Mouse (Mus musculus): ENCODE measurements around the gene Cubn. TPM values are rescaled to one million over a fixed set of nuclear protein-coding genes. Genes with fewer than 3 reads are reported as not detected.

Cubn gene
- 1.4 TPM for polyA plus RNA-seq (2014; fragmentation: Illumina TruSeq; extraction: RNeasy Lipid Tissue Mini Kit (QIAGEN cat#74804); ENCODE audit: low read depth, low replicate concordance)

GRCm38 (mm10) chr2:13491734-13492133 lies at the start of gene Cubn:
Gene Cubn (minus strand): TSS chr2:13491813.

GRCm38 (mm10) chr2:13271165-13271957 lies 220.3 kb downstream of the Cubn start, which contains the start of gene Rsu1:
Gene Rsu1 (minus strand): TSS chr2:13271415.

Other genes starting within 250 kb of the Cubn start
- 47.7 TPM for gene Rsu1, start 220.4 kb downstream of the Cubn start, polyA plus RNA-seq (2014; fragmentation: Illumina TruSeq; extraction: RNeasy Lipid Tissue Mini Kit (QIAGEN cat#74804); ENCODE audit: low read depth, low replicate concordance)
- 9.2 TPM for gene Trdmt1, start 52.9 kb upstream of the Cubn start, polyA plus RNA-seq (2014; fragmentation: Illumina TruSeq; extraction: RNeasy Lipid Tissue Mini Kit (QIAGEN cat#74804); ENCODE audit: low read depth, low replicate concordance)
- 278 TPM for gene Vim, start 82.1 kb upstream of the Cubn start, polyA plus RNA-seq (2014; fragmentation: Illumina TruSeq; extraction: RNeasy Lipid Tissue Mini Kit (QIAGEN cat#74804); ENCODE audit: low read depth, low replicate concordance)